Mouse (Mus musculus): ENCODE measurements at regions not wholly inside any gene's neighbourhood (a gene's known extent, or its start where the extent isn't known, plus 50 kb on each side); places are given as distances from the start of the nearest gene placed in this dataset.

GRCm38 (mm10) chr8:103897463-103897862, 204.0 kb upstream of the Cdh5 start:
- H3K27me3 ChIP-seq (ENCODE audit: control insufficient read depth, insufficient read depth, low read length): no peaks in the 10 kb centered on the region

GRCm38 (mm10) chr8:103902516-103902915, 198.9 kb upstream of the Cdh5 start:
- Histone ChIP-seq H3K4me1 (ENCODE audit: control insufficient read depth, insufficient read depth, low read length) (no peaks in the 10 kb centered on the region), H3K9ac (ENCODE audit: low read depth, low read length) (no peak overlapping the region), H3K27ac (replicated peaks; ENCODE audit: insufficient read depth, low read depth, low read length) (no peak overlapping the region), H3K27me3 (ENCODE audit: control insufficient read depth, insufficient read depth, low read length) (no peaks in the 10 kb centered on the region), H3K4me3 (ENCODE audit: insufficient read depth, low read depth, low read length) (no peak overlapping the region), H3K79me2 (ENCODE audit: control insufficient read depth, insufficient read depth, low read length) (no peaks in the 10 kb centered on the region), H3K36me3 (ENCODE audit: control insufficient read depth, insufficient read depth, low read length) (no peaks in the 10 kb centered on the region)
- WGBS: 68% methylated on average over 1 of the region's 1 CpGs
- DNase-seq (ENCODE audit: extremely low read depth, low read depth, low spot score): no peak
- TF ChIP-seq POLR2A (IDR thresholded peaks at IDR 0.05; ENCODE audit: extremely low read depth, insufficient read depth, low read length) (no peak), CTCF (IDR thresholded peaks at IDR 0.05; ENCODE audit: low read depth, low read length) (no peak)

More at GRCm38 (mm10) chr8:103897463-103897862, 204.0 kb upstream of the Cdh5 start:
- no peak for DNase-seq (ENCODE audit: extremely low read depth, low read depth, low spot score)
- H3K79me2 ChIP-seq (ENCODE audit: control insufficient read depth, insufficient read depth, low read length): no peaks in the 10 kb centered on the region
- H3K9ac ChIP-seq (ENCODE audit: low read depth, low read length): no peak overlapping the region
- no peaks in the 10 kb centered on the region for H3K36me3 ChIP-seq (ENCODE audit: control insufficient read depth, insufficient read depth, low read length)
- TF ChIP-seq POLR2A (IDR thresholded peaks at IDR 0.05; ENCODE audit: extremely low read depth, insufficient read depth, low read length) (no peak), CTCF (IDR thresholded peaks at IDR 0.05; ENCODE audit: low read depth, low read length) (no peak)
- 84% methylated on average over 7 of the region's 7 CpGs for WGBS
- no peak overlapping the region for H3K27ac ChIP-seq (replicated peaks; ENCODE audit: insufficient read depth, low read depth, low read length)
- H3K4me1 ChIP-seq (ENCODE audit: control insufficient read depth, insufficient read depth, low read length): no peaks in the 10 kb centered on the region
- H3K4me3 ChIP-seq (ENCODE audit: insufficient read depth, low read depth, low read length): no peak overlapping the region

GRCm38 (mm10) chr8:103903635-103904034, 197.8 kb upstream of the Cdh5 start:
- TF ChIP-seq POLR2A (IDR thresholded peaks at IDR 0.05; ENCODE audit: extremely low read depth, insufficient read depth, low read length) (no peak), CTCF (IDR thresholded peaks at IDR 0.05; ENCODE audit: low read depth, low read length) (no peak)
- Histone ChIP-seq H3K4me3 (ENCODE audit: insufficient read depth, low read depth, low read length) (no peak overlapping the region), H3K79me2 (ENCODE audit: control insufficient read depth, insufficient read depth, low read length) (no peaks in the 10 kb centered on the region), H3K27me3 (ENCODE audit: control insufficient read depth, insufficient read depth, low read length) (no peaks in the 10 kb centered on the region), H3K36me3 (ENCODE audit: control insufficient read depth, insufficient read depth, low read length) (no peaks in the 10 kb centered on the region), H3K9ac (ENCODE audit: low read depth, low read length) (no peak overlapping the region), H3K4me1 (ENCODE audit: control insufficient read depth, insufficient read depth, low read length) (no peaks in the 10 kb centered on the region), H3K27ac (replicated peaks; ENCODE audit: insufficient read depth, low read depth, low read length) (no peak overlapping the region)
- WGBS: 83% methylated on average over 5 of the region's 5 CpGs
- DNase-seq (ENCODE audit: extremely low read depth, low read depth, low spot score): no peak

GRCm38 (mm10) chr8:103907662-103908061, 193.8 kb upstream of the Cdh5 start:
- TF ChIP-seq POLR2A (IDR thresholded peaks at IDR 0.05; ENCODE audit: extremely low read depth, insufficient read depth, low read length) (no peak), CTCF (IDR thresholded peaks at IDR 0.05; ENCODE audit: low read depth, low read length) (no peak)
- H3K9ac ChIP-seq (ENCODE audit: low read depth, low read length): no peak overlapping the region
- H3K27ac ChIP-seq (replicated peaks; ENCODE audit: insufficient read depth, low read depth, low read length): no peak overlapping the region
- H3K79me2 ChIP-seq (ENCODE audit: control insufficient read depth, insufficient read depth, low read length): no peaks in the 10 kb centered on the region
- no peak for DNase-seq (ENCODE audit: extremely low read depth, low read depth, low spot score)
- H3K4me1 ChIP-seq (ENCODE audit: control insufficient read depth, insufficient read depth, low read length): no peaks in the 10 kb centered on the region
- H3K27me3 ChIP-seq (ENCODE audit: control insufficient read depth, insufficient read depth, low read length): no peaks in the 10 kb centered on the region
- no peak overlapping the region for H3K4me3 ChIP-seq (ENCODE audit: insufficient read depth, low read depth, low read length)
- WGBS: 80% methylated on average over 4 of the region's 4 CpGs
- no peaks in the 10 kb centered on the region for H3K36me3 ChIP-seq (ENCODE audit: control insufficient read depth, insufficient read depth, low read length)

GRCm38 (mm10) chr8:103911287-103912015, 190.0 kb upstream of the Cdh5 start:
- no peak for DNase-seq (ENCODE audit: extremely low read depth, low read depth, low spot score)
- Histone ChIP-seq H3K27ac (replicated peaks; ENCODE audit: insufficient read depth, low read depth, low read length) (no peak overlapping the region), H3K36me3 (ENCODE audit: control insufficient read depth, insufficient read depth, low read length) (no peaks in the 10 kb centered on the region), H3K9ac (ENCODE audit: low read depth, low read length) (no peak overlapping the region), H3K79me2 (ENCODE audit: control insufficient read depth, insufficient read depth, low read length) (no peaks in the 10 kb centered on the region), H3K4me1 (ENCODE audit: control insufficient read depth, insufficient read depth, low read length) (no peaks in the 10 kb centered on the region), H3K4me3 (ENCODE audit: insufficient read depth, low read depth, low read length) (no peak overlapping the region), H3K27me3 (ENCODE audit: control insufficient read depth, insufficient read depth, low read length) (no peaks in the 10 kb centered on the region)
- TF ChIP-seq POLR2A (IDR thresholded peaks at IDR 0.05; ENCODE audit: extremely low read depth, insufficient read depth, low read length) (no peak), CTCF (IDR thresholded peaks at IDR 0.05; ENCODE audit: low read depth, low read length) (no peak)
- WGBS: 66% methylated on average over 2 of the region's 2 CpGs
